Mouse (Mus musculus) bone marrow, adult 2 months (tissue): ENCODE measurements around the gene Bex6. TPM values are rescaled to one million over a fixed set of nuclear protein-coding genes. Genes with fewer than 3 reads are reported as not detected.
A peak's percentile ranks its signal among the peaks of the same experiment; 100 is the strongest.

Experiments
- H3K27ac ChIP-seq: fragments of 200-500 bp; 2 replicates; pipeline ENCODE4 v1.5.1; 2012; ENCODE audit warnings: low read depth, mild to moderate bottlenecking, control low read depth, inconsistent platforms, low read length; ENCODE audit not compliant: control insufficient read depth, poor library complexity, insufficient read depth
- H3K4me1 ChIP-seq: fragments of 200-500 bp; 2 replicates; pipeline ENCODE4 v1.6.1; 2011; ENCODE audit warnings: low read length; ENCODE audit not compliant: control insufficient read depth, insufficient read depth
- H3K4me3 ChIP-seq: fragments of 200-500 bp; replicated peaks from 2 replicates; pipeline ENCODE3; 2011; ENCODE audit warnings: mild to moderate bottlenecking, low read depth, low read length, control low read depth; ENCODE audit not compliant: control insufficient read depth
- CTCF ChIP-seq: fragments of 200-500 bp; IDR thresholded peaks from 2 replicates; pipeline ENCODE4 v1.5.1; 2011; ENCODE audit warnings: low read length, control low read depth; ENCODE audit not compliant: control insufficient read depth, insufficient read depth
- POLR2A ChIP-seq: fragments of 200-500 bp; IDR thresholded peaks from 2 replicates; pipeline ENCODE4 v1.6.1; 2011; ENCODE audit warnings: low read depth, mild to moderate bottlenecking, control low read depth, low read length, borderline replicate concordance; ENCODE audit not compliant: control insufficient read depth
- WGBS: fragments of 180-500 bp; shearing (Covaris S2); methylation state at CpG from one replicate; pipeline ENCODE4 v1.1.7; 2018; 5-methylcytosine and 5-hydroxymethylcytosine counted together
- polyA plus RNA-seq: library from polyadenylated mRNA; stranded (reverse); fragments of >200 nt; gene quantifications from 2 replicates; pipeline ENCODE4 v1.2.4, GENCODE M21; 2011; ENCODE audit warnings: low replicate concordance; ENCODE audit not compliant: missing spikeins, insufficient read depth, insufficient read length

The Bex6 gene
- polyA plus RNA-seq, 1 experiment = 6.1 TPM

- H3K27ac ChIP-seq = no peak overlapping the region
- WGBS = 75% methylated on average over 1 of the region's 1 CpGs
- H3K4me1 ChIP-seq = peaks cover 2% of the 10 kb centered on the region; the same call in 1 of the 2 replicates
- no peak overlapping the region for H3K4me3 ChIP-seq
- TF ChIP-seq CTCF (no peak), POLR2A (no peak)
Observed at GRCm38 (mm10) chr16:32153976-32154375, 25.6 kb upstream of the Bex6 start.

GRCm38 (mm10) chr16:32154437-32154836, 25.2 kb upstream of the Bex6 start:
- WGBS = 68% methylated on average over 13 of the region's 13 CpGs
- Histone ChIP-seq H3K27ac (no peak overlapping the region), H3K4me1 (peaks cover 2% of the 10 kb centered on the region; the same call in 1 of the 2 replicates), H3K4me3 (no peak overlapping the region)
- TF ChIP-seq CTCF (no peak), POLR2A (no peak)

- no peak for TF ChIP-seq POLR2A
- TF ChIP-seq CTCF = no peak
- peaks cover 3% of the 10 kb centered on the region; the same call in 1 of the 2 replicates for H3K4me1 ChIP-seq
- 74% methylated on average over 3 of the region's 3 CpGs for WGBS
- H3K4me3 ChIP-seq = no peak overlapping the region
- no peak overlapping the region for H3K27ac ChIP-seq
Observed at GRCm38 (mm10) chr16:32156719-32157118, 22.9 kb upstream of the Bex6 start.

- H3K27ac ChIP-seq = no peak overlapping the region; the same call in 1 of the 2 replicates
- H3K4me3 ChIP-seq = no peak overlapping the region
- peaks cover 3% of the 10 kb centered on the region; the same call in 1 of the 2 replicates for H3K4me1 ChIP-seq
- TF ChIP-seq CTCF (no peak), POLR2A (no peak)
- WGBS = 83% methylated on average over 2 of the region's 2 CpGs
Observed at GRCm38 (mm10) chr16:32157369-32157768, 22.3 kb upstream of the Bex6 start.

GRCm38 (mm10) chr16:32158966-32159365, 20.7 kb upstream of the Bex6 start:
- no peak overlapping the region for H3K4me3 ChIP-seq
- no peak overlapping the region for H3K27ac ChIP-seq
- 49% methylated on average over 3 of the region's 3 CpGs for WGBS
- peaks cover 5% of the 10 kb centered on the region; the same call in 1 of the 2 replicates for H3K4me1 ChIP-seq
- TF ChIP-seq POLR2A (no peak), CTCF (no peak)

- TF ChIP-seq POLR2A (no peak), CTCF (no peak)
- WGBS = 9% methylated on average over 9 of the region's 9 CpGs
- Histone ChIP-seq H3K4me3 (peak overlapping the region; percentile 44), H3K4me1 (peaks cover 7% of the 10 kb centered on the region; the same call in 1 of the 2 replicates), H3K27ac (no peak overlapping the region)
Observed at GRCm38 (mm10) chr16:32160742-32161323, 18.8 kb upstream of the Bex6 start.

GRCm38 (mm10) chr16:32163392-32163791, 16.2 kb upstream of the Bex6 start:
- WGBS = under 1% methylated on average over 4 of the region's 4 CpGs
- peak overlapping the region; percentile 79 for H3K27ac ChIP-seq
- peak; percentile 33; the same call in 1 of the 2 replicates for TF ChIP-seq POLR2A
- no peak for TF ChIP-seq CTCF
- H3K4me3 ChIP-seq = peak overlapping the region; percentile 75
- H3K4me1 ChIP-seq = peaks cover 8% of the 10 kb centered on the region; the same call in 1 of the 2 replicates

- no peak for TF ChIP-seq POLR2A
- no peak for TF ChIP-seq CTCF
- 1% methylated on average over 5 of the region's 5 CpGs for WGBS
- peaks cover 8% of the 10 kb centered on the region; the same call in 1 of the 2 replicates for H3K4me1 ChIP-seq
- H3K4me3 ChIP-seq = peak overlapping the region; percentile 84
- peak overlapping the region; percentile 95; the same call in 1 of the 2 replicates for H3K27ac ChIP-seq
Observed at GRCm38 (mm10) chr16:32163891-32164290, 15.7 kb upstream of the Bex6 start.

- peaks cover 8% of the 10 kb centered on the region; the same call in 1 of the 2 replicates for H3K4me1 ChIP-seq
- WGBS = under 1% methylated on average over 19 of the region's 19 CpGs
- peak overlapping the region; percentile 95 for H3K27ac ChIP-seq
Observed at GRCm38 (mm10) chr16:32164396-32165027, 15.1 kb upstream of the Bex6 start.

More at GRCm38 (mm10) chr16:32164396-32165027, 15.1 kb upstream of the Bex6 start:
- TF ChIP-seq CTCF = no peak
- peak; percentile 48; the same call in 1 of the 2 replicates for TF ChIP-seq POLR2A
- H3K4me3 ChIP-seq = peak overlapping the region; percentile 84
